Mouse (Mus musculus) thymus, adult 2 months (tissue): ENCODE results near the gene Kcnj11. TPM values are rescaled to one million over a fixed set of nuclear protein-coding genes. Genes with fewer than 3 reads are reported as not detected.

Experiments used
- DNase-seq: peaks from one replicate; pipeline ENCODE4 v3.0.0; 2021
- H3K27ac ChIP-seq: fragments of 200-500 bp; 2 replicates; pipeline ENCODE4 v1.5.1; 2012; ENCODE audit warnings: low read length, control low read depth; ENCODE audit not compliant: control insufficient read depth, insufficient read depth
- H3K27me3 ChIP-seq: fragments of 200-500 bp; 2 replicates; pipeline ENCODE4 v1.6.1; 2012; ENCODE audit warnings: mild to moderate bottlenecking, low read length, moderate library complexity, mixed read lengths; ENCODE audit not compliant: control insufficient read depth, insufficient read depth
- H3K36me3 ChIP-seq: fragments of 200-500 bp; 2 replicates; pipeline ENCODE4 v1.6.1; 2012; ENCODE audit warnings: mild to moderate bottlenecking, low read length, moderate library complexity; ENCODE audit not compliant: control insufficient read depth, insufficient read depth
- H3K4me1 ChIP-seq: fragments of 200-500 bp; replicated peaks from 2 replicates; pipeline ENCODE4 v1.6.1; 2012; ENCODE audit warnings: low read length; ENCODE audit not compliant: control insufficient read depth, insufficient read depth
- H3K4me3 ChIP-seq: fragments of 200-500 bp; 2 replicates; pipeline ENCODE4 v1.5.1; 2012; ENCODE audit warnings: mild to moderate bottlenecking, low read length, control low read depth, moderate library complexity; ENCODE audit not compliant: control insufficient read depth, insufficient read depth
- CTCF ChIP-seq: fragments of 200-500 bp; IDR thresholded peaks from 2 replicates; pipeline ENCODE4 v1.5.1; 2012; ENCODE audit warnings: mild to moderate bottlenecking, control low read depth, low read length, moderate library complexity, borderline replicate concordance; ENCODE audit not compliant: control insufficient read depth, poor library complexity, insufficient read depth; ENCODE audit errors: extremely low read depth
- POLR2A ChIP-seq: fragments of 200-500 bp; IDR thresholded peaks from 2 replicates; pipeline ENCODE4 v1.6.1; 2012; ENCODE audit warnings: mild to moderate bottlenecking, low read length, control low read depth, moderate library complexity; ENCODE audit not compliant: control insufficient read depth, poor library complexity, insufficient read depth; ENCODE audit errors: extremely low read depth
- WGBS: fragments of 180-500 bp; shearing (Covaris S2); methylation state at CpG from one replicate; pipeline ENCODE4 v1.1.7; 2018; 5-methylcytosine and 5-hydroxymethylcytosine counted together
- polyA plus RNA-seq: library from polyadenylated mRNA; depleted of rRNA; stranded (reverse); fragments of >200 nt; gene quantifications from 2 replicates; pipeline ENCODE4 v1.2.3, GENCODE M21; 2012

The Kcnj11 gene
- polyA plus RNA-seq, 1 experiment, result 12.6 TPM

- WGBS, result 80% methylated on average over 8 of the region's 8 CpGs
- Histone ChIP-seq H3K4me3 (no peak overlapping the region), H3K27ac (no peak overlapping the region), H3K27me3 (no peaks in the 10 kb centered on the region), H3K4me1 (no peaks in the 10 kb centered on the region), H3K36me3 (no peaks in the 10 kb centered on the region)
- no peak for DNase-seq
- TF ChIP-seq POLR2A, result no peak
- no peak for TF ChIP-seq CTCF
These were observed 31.2 kb upstream of the Kcnj11 start for GRCm38 (mm10) chr7:46131806-46132205.

- H3K27ac ChIP-seq, result no peak overlapping the region
- WGBS, result 42% methylated on average over 3 of the region's 3 CpGs
- TF ChIP-seq CTCF (no peak), POLR2A (no peak)
- no peak overlapping the region for H3K4me3 ChIP-seq
- no peaks in the 10 kb centered on the region for H3K27me3 ChIP-seq
- no peaks in the 10 kb centered on the region for H3K36me3 ChIP-seq
- no peak for DNase-seq
- H3K4me1 ChIP-seq, result no peaks in the 10 kb centered on the region
These were observed 30.7 kb upstream of the Kcnj11 start for GRCm38 (mm10) chr7:46131266-46131665.

GRCm38 (mm10) chr7:46130723-46131122 lies 30.2 kb upstream of the Kcnj11 start:
- DNase-seq, result no peak
- no peaks in the 10 kb centered on the region for H3K27me3 ChIP-seq
- no peak overlapping the region for H3K4me3 ChIP-seq
- H3K4me1 ChIP-seq, result no peaks in the 10 kb centered on the region
- no peak overlapping the region for H3K27ac ChIP-seq
- H3K36me3 ChIP-seq, result no peaks in the 10 kb centered on the region
- no peak for TF ChIP-seq POLR2A
- WGBS, result 32% methylated on average over 7 of the region's 7 CpGs

- H3K27me3 ChIP-seq, result no peaks in the 10 kb centered on the region
- TF ChIP-seq POLR2A, result no peak
- TF ChIP-seq CTCF, result no peak
- H3K4me1 ChIP-seq, result no peaks in the 10 kb centered on the region
- 81% methylated on average over 7 of the region's 7 CpGs for WGBS
- no peak for DNase-seq
- H3K36me3 ChIP-seq, result no peaks in the 10 kb centered on the region
- H3K27ac ChIP-seq, result no peak overlapping the region
- no peak overlapping the region for H3K4me3 ChIP-seq
These were observed 29.1 kb upstream of the Kcnj11 start for GRCm38 (mm10) chr7:46129463-46130179.

GRCm38 (mm10) chr7:46128196-46128595 lies 27.6 kb upstream of the Kcnj11 start:
- no peaks in the 10 kb centered on the region; the same call in 1 of the 2 replicates for H3K27me3 ChIP-seq
- WGBS, result 62% methylated on average over 7 of the region's 7 CpGs
- H3K4me1 ChIP-seq, result no peaks in the 10 kb centered on the region
- no peak overlapping the region for H3K4me3 ChIP-seq
- no peak overlapping the region for H3K27ac ChIP-seq
- no peaks in the 10 kb centered on the region for H3K36me3 ChIP-seq
- DNase-seq, result no peak
- no peak for TF ChIP-seq POLR2A
- no peak for TF ChIP-seq CTCF

- WGBS, result 95% methylated on average over 11 of the region's 11 CpGs
- H3K27ac ChIP-seq, result no peak overlapping the region
- TF ChIP-seq CTCF, result no peak
- no peak for TF ChIP-seq POLR2A
- no peaks in the 10 kb centered on the region; the same call in 1 of the 2 replicates for H3K27me3 ChIP-seq
- no peak for DNase-seq
- H3K4me3 ChIP-seq, result no peak overlapping the region
- H3K4me1 ChIP-seq, result no peaks in the 10 kb centered on the region
- H3K36me3 ChIP-seq, result no peaks in the 10 kb centered on the region
These were observed 24.8 kb upstream of the Kcnj11 start for GRCm38 (mm10) chr7:46125340-46125739.

GRCm38 (mm10) chr7:46124460-46124859 lies 23.9 kb upstream of the Kcnj11 start:
- no peaks in the 10 kb centered on the region for H3K4me1 ChIP-seq
- WGBS, result 95% methylated on average over 6 of the region's 6 CpGs
- H3K36me3 ChIP-seq, result no peaks in the 10 kb centered on the region
- no peak overlapping the region for H3K4me3 ChIP-seq
- TF ChIP-seq POLR2A, result no peak
- no peak for TF ChIP-seq CTCF
- no peaks in the 10 kb centered on the region; the same call in 1 of the 2 replicates for H3K27me3 ChIP-seq
- H3K27ac ChIP-seq, result no peak overlapping the region
- DNase-seq, result no peak
